Mouse (Mus musculus) lung, postnatal 0 days (tissue): Measurements from ENCODE around the gene Fance.
A peak's percentile ranks its signal among the peaks of the same experiment; 100 is the strongest.

Source experiments
- CTCF ChIP-seq: IDR thresholded peaks from 2 replicates; pipeline ENCODE4 v1.5.1; 2016; ENCODE audit warnings: antibody characterized with exemption, mild to moderate bottlenecking
- EP300 ChIP-seq: IDR thresholded peaks from 2 replicates; pipeline ENCODE4 v1.6.1; 2016; ENCODE audit warnings: antibody characterized with exemption, mild to moderate bottlenecking, control low read depth

- peak; percentile 35 for TF ChIP-seq CTCF
- peak; percentile 51; the same call in 1 of the 2 replicates for TF ChIP-seq EP300
These were observed 37.4 kb downstream of the Fance start, which contains the start of gene Tead3 for GRCm38 (mm10) chr17:28350466-28351352.
